Mouse (Mus musculus): ENCODE results near the gene Rtn4rl1.

The Rtn4rl1 gene

GRCm38 (mm10) chr11:75296406-75297005, 102.9 kb downstream of the Rtn4rl1 start:
- DNase-seq (ENCODE audit: low read depth, low spot score), result no peak

GRCm38 (mm10) chr11:75297631-75298030, 104.0 kb downstream of the Rtn4rl1 start:
- DNase-seq (ENCODE audit: low read depth, low spot score), result no peak

GRCm38 (mm10) chr11:75298491-75298890, 104.9 kb downstream of the Rtn4rl1 start:
- DNase-seq (ENCODE audit: low read depth, low spot score), result no peak

- DNase-seq (ENCODE audit: low read depth, low spot score), result no peak
Measured at GRCm38 (mm10) chr11:75299786-75300185, 106.2 kb downstream of the Rtn4rl1 start.

GRCm38 (mm10) chr11:75300954-75301353, 107.4 kb downstream of the Rtn4rl1 start:
- no peak for DNase-seq (ENCODE audit: low read depth, low spot score)

- no peak for DNase-seq (ENCODE audit: low read depth, low spot score)
Measured at GRCm38 (mm10) chr11:75304797-75305196, 111.2 kb downstream of the Rtn4rl1 start.

GRCm38 (mm10) chr11:75308650-75309049, 115.1 kb downstream of the Rtn4rl1 start:
- no peak for DNase-seq (ENCODE audit: low read depth, low spot score)

GRCm38 (mm10) chr11:75310813-75311212, 117.2 kb downstream of the Rtn4rl1 start:
- no peak for DNase-seq (ENCODE audit: low read depth, low spot score)

- DNase-seq (ENCODE audit: low read depth, low spot score), result no peak
Measured at GRCm38 (mm10) chr11:75311751-75312150, 118.2 kb downstream of the Rtn4rl1 start.

GRCm38 (mm10) chr11:75313834-75314233, 120.3 kb downstream of the Rtn4rl1 start:
- DNase-seq (ENCODE audit: low read depth, low spot score), result no peak
